Mouse (Mus musculus) heart, postnatal 14 days (tissue): ENCODE measurements around the gene Svop. TPM values are rescaled to one million over a fixed set of nuclear protein-coding genes. Genes with fewer than 3 reads are reported as not detected.

Source experiments
- DNase-seq, 2 experiments: peaks; one replicate each; pipeline ENCODE4 v3.0.0; 2021 to 2022
- intact Hi-C: fragments of 180-260 bp; cut with DNase I; formaldehyde crosslinking; loops from one replicate; pipeline ENCODE4 v1.15.1; 2025
- total RNA-seq, 2 experiments: library from RNA; stranded (reverse); gene quantifications; 2 replicates each; pipeline ENCODE4 v1.2.3; 2021

The Svop gene
- total RNA-seq, 2 experiments from 2014 or later = 0.19 TPM; not detected in 1

- intact Hi-C loops = no loop called here
- DNase-seq = no peak
These were observed 23.7 kb upstream of the Svop start for GRCm38 (mm10) chr5:114115030-114115429.

- DNase-seq = no peak
- intact Hi-C loops = no loop called here
These were observed 22.0 kb upstream of the Svop start for GRCm38 (mm10) chr5:114113334-114113733.

GRCm38 (mm10) chr5:114106391-114106935 lies 15.1 kb upstream of the Svop start:
- intact Hi-C loops = no loop called here
- DNase-seq = no peak

- intact Hi-C loops = no loop called here
- no peak for DNase-seq
These were observed 11.4 kb upstream of the Svop start for GRCm38 (mm10) chr5:114102807-114103206.

GRCm38 (mm10) chr5:114101873-114102272 lies 10.5 kb upstream of the Svop start:
- intact Hi-C loops = no loop called here
- no peak for DNase-seq

GRCm38 (mm10) chr5:114100390-114101099 lies 9.2 kb upstream of the Svop start:
- intact Hi-C loops = no loop called here
- no peak for DNase-seq

- intact Hi-C loops = no loop called here
- DNase-seq = peak; percentile 93 to 96
These were observed 8.5 kb upstream of the Svop start for GRCm38 (mm10) chr5:114099709-114100389.

GRCm38 (mm10) chr5:114090421-114091013 lies 853 bp downstream of the Svop start:
- DNase-seq = no peak
- intact Hi-C loops = no loop called here

GRCm38 (mm10) chr5:114087875-114088480 lies 3.4 kb downstream of the Svop start:
- intact Hi-C loops = no loop called here
- DNase-seq = no peak

- no peak for DNase-seq
- intact Hi-C loops = no loop called here
These were observed 5.9 kb downstream of the Svop start for GRCm38 (mm10) chr5:114085501-114085900.

GRCm38 (mm10) chr5:114077009-114077408 lies 14.4 kb downstream of the Svop start:
- intact Hi-C loops = no loop called here
- DNase-seq = no peak

GRCm38 (mm10) chr5:114072262-114072661 lies 19.1 kb downstream of the Svop start:
- DNase-seq = no peak
- intact Hi-C loops = no loop called here

- intact Hi-C loops = no loop called here
- no peak for DNase-seq
These were observed 20.5 kb downstream of the Svop start for GRCm38 (mm10) chr5:114070858-114071257.

GRCm38 (mm10) chr5:114067982-114068381 lies 23.4 kb downstream of the Svop start:
- no peak for DNase-seq
- intact Hi-C loops = no loop called here

GRCm38 (mm10) chr5:114067543-114067942 lies 23.8 kb downstream of the Svop start:
- DNase-seq = no peak
- intact Hi-C loops = no loop called here

GRCm38 (mm10) chr5:114066601-114067000 lies 24.8 kb downstream of the Svop start:
- intact Hi-C loops = no loop called here
- no peak for DNase-seq

- no peak for DNase-seq
- intact Hi-C loops = no loop called here
These were observed 26.2 kb downstream of the Svop start, which contains the start of gene Usp30 for GRCm38 (mm10) chr5:114065161-114065560. Gene Usp30, plus strand, starts transcription at chr5:114065461.

- DNase-seq = no peak
These were observed 27.4 kb downstream of the Svop start for GRCm38 (mm10) chr5:114063958-114064357.

GRCm38 (mm10) chr5:114061675-114062074 lies 29.7 kb downstream of the Svop start:
- intact Hi-C loops = no loop called here
- DNase-seq = no peak

More at GRCm38 (mm10) chr5:114063958-114064357, 27.4 kb downstream of the Svop start:
- intact Hi-C loops = no loop called here

- intact Hi-C loops = no loop called here
- DNase-seq = no peak
These were observed 34.1 kb downstream of the Svop start for GRCm38 (mm10) chr5:114057129-114057731.
